Mouse (Mus musculus) MEL (cell line): ENCODE results near the gene Uba5. TPM values are rescaled to one million over a fixed set of nuclear protein-coding genes. Genes with fewer than 3 reads are reported as not detected.
A peak's percentile ranks its signal among the peaks of the same experiment; 100 is the strongest.

ENCODE experiments used
- DNase-seq: peaks from one replicate; pipeline ENCODE4 v3.0.0; 2011; ENCODE audit warnings: low read depth, low spot score
- H3K27ac ChIP-seq: 2 replicates; pipeline ENCODE4 v1.5.1; 2012; ENCODE audit warnings: low read depth, mild to moderate bottlenecking, control low read depth, low read length, moderate library complexity; ENCODE audit not compliant: control insufficient read depth
- H3K27me3 ChIP-seq, 2 experiments: fragments of 150-350 bp in 1 of 2; sonication (generic) in 1 of 2; 2 replicates each; pipeline ENCODE4 v1.6.1; 2012; ENCODE audit warnings: low read length in 2 of 2, mild to moderate bottlenecking in 2 of 2, improper control_type of control experiment in 1 of 2, moderate library complexity in 1 of 2; ENCODE audit not compliant: insufficient read depth in 2 of 2, control insufficient read depth in 1 of 2
- H3K36me3 ChIP-seq, 2 experiments: 2 replicates each; pipeline ENCODE4 v1.6.1; 2012 to 2014; ENCODE audit warnings: low read length in 2 of 2, improper control_type of control experiment in 1 of 2, inconsistent platforms in 1 of 2, mild to moderate bottlenecking in 1 of 2; ENCODE audit not compliant: insufficient read depth in 2 of 2, control insufficient read depth in 1 of 2
- H3K4me1 ChIP-seq, 2 experiments: fragments of 150-350 bp in 1 of 2; sonication (generic) in 1 of 2; 2 replicates each; pipeline ENCODE4 v1.6.1; 2012; ENCODE audit warnings: low read length in 2 of 2, improper control_type of control experiment in 1 of 2, mild to moderate bottlenecking in 1 of 2; ENCODE audit not compliant: insufficient read depth in 2 of 2, control insufficient read depth in 1 of 2
- H3K4me3 ChIP-seq, 2 experiments: fragments of 150-350 bp in 1 of 2; sonication (generic) in 1 of 2; 2 replicates each; pipeline ENCODE4 v1.5.1; 2012; ENCODE audit warnings: low read depth in 2 of 2, low read length in 2 of 2, mild to moderate bottlenecking in 2 of 2, moderate library complexity in 2 of 2, control low read depth in 1 of 2, improper control_type of control experiment in 1 of 2; ENCODE audit not compliant: control insufficient read depth in 1 of 2, insufficient read depth in 1 of 2
- H3K79me2 ChIP-seq: 2 replicates; pipeline ENCODE4 v1.6.1; 2012; ENCODE audit warnings: mild to moderate bottlenecking, low read length, moderate library complexity; ENCODE audit not compliant: control insufficient read depth, poor library complexity, insufficient read depth
- H3K9ac ChIP-seq: 2 replicates; pipeline ENCODE4 v1.6.1; 2012; ENCODE audit warnings: low read depth, mild to moderate bottlenecking, control low read depth, low read length, moderate library complexity; ENCODE audit not compliant: control insufficient read depth, poor library complexity, severe bottlenecking
- H3K9me3 ChIP-seq: fragments of 150-350 bp; sonication (generic); replicated peaks from 2 replicates; pipeline ENCODE4 v1.6.1; 2012; ENCODE audit warnings: mild to moderate bottlenecking, low read length, improper control_type of control experiment, moderate library complexity; ENCODE audit not compliant: insufficient read depth
- BHLHE40 ChIP-seq: IDR thresholded peaks from 2 replicates; pipeline ENCODE4 v1.6.1; 2012; ENCODE audit warnings: low read depth, mild to moderate bottlenecking, inconsistent platforms, low read length, improper control_type of control experiment, borderline replicate concordance
- CTCF ChIP-seq, 3 experiments: IDR thresholded peaks in 2 of 3; conservative IDR thresholded peaks in 1 of 3; 2 replicates each; pipeline ENCODE4 v1.5.1; 2011 to 2012; ENCODE audit warnings: low read length in 3 of 3, low read depth in 2 of 3, mild to moderate bottlenecking in 2 of 3, improper control_type of control experiment in 1 of 3, inconsistent platforms in 1 of 3, mixed read lengths in 1 of 3, moderate library complexity in 1 of 3; ENCODE audit not compliant: control insufficient read depth in 1 of 3, insufficient read depth in 1 of 3, poor library complexity in 1 of 3, severe bottlenecking in 1 of 3
- EP300 ChIP-seq, 2 experiments: IDR thresholded peaks; 2 replicates each; pipeline ENCODE4 v1.6.1; 2011; ENCODE audit warnings: improper control_type of control experiment in 2 of 2, low read length in 2 of 2, low read depth in 1 of 2, mild to moderate bottlenecking in 1 of 2
- ETS1 ChIP-seq: IDR thresholded peaks from 2 replicates; pipeline ENCODE4 v1.6.1; 2012; ENCODE audit warnings: low read depth, mild to moderate bottlenecking, inconsistent platforms, low read length, improper control_type of control experiment, moderate library complexity
- GABPA ChIP-seq: IDR thresholded peaks from 2 replicates; pipeline ENCODE4 v1.6.1; 2012; ENCODE audit warnings: low read depth, mild to moderate bottlenecking, inconsistent platforms, low read length, improper control_type of control experiment, moderate library complexity
- GATA1 ChIP-seq: IDR thresholded peaks from 2 replicates; pipeline ENCODE4 v1.6.1; 2011; ENCODE audit warnings: low read depth, low read length, improper control_type of control experiment
- JUND ChIP-seq: IDR thresholded peaks from 2 replicates; pipeline ENCODE4 v1.6.1; 2011; ENCODE audit warnings: low read depth, mild to moderate bottlenecking, improper control_type of control experiment, low read length
- KAT2A ChIP-seq: conservative IDR thresholded peaks from 2 replicates; pipeline ENCODE4 v1.6.1; 2012; ENCODE audit warnings: low read depth, low read length, improper control_type of control experiment, inconsistent platforms
- MAFK ChIP-seq: IDR thresholded peaks from 2 replicates; pipeline ENCODE4 v1.6.1; 2011; ENCODE audit warnings: low read depth, mild to moderate bottlenecking, low read length, improper control_type of control experiment, borderline replicate concordance
- MAZ ChIP-seq: IDR thresholded peaks from 2 replicates; pipeline ENCODE4 v1.6.1; 2012; ENCODE audit warnings: low read depth, mild to moderate bottlenecking, inconsistent platforms, low read length, improper control_type of control experiment
- MEF2A ChIP-seq: IDR thresholded peaks from 2 replicates; pipeline ENCODE4 v1.6.1; 2014; ENCODE audit warnings: low read depth, mild to moderate bottlenecking, inconsistent platforms, low read length, improper control_type of control experiment; ENCODE audit not compliant: poor library complexity, insufficient replicate concordance, severe bottlenecking; ENCODE audit errors: extremely low read depth
- MYB ChIP-seq: IDR thresholded peaks from 2 replicates; pipeline ENCODE4 v1.6.1; 2011; ENCODE audit warnings: mild to moderate bottlenecking, low read depth, low read length, improper control_type of control experiment
- POLR2AphosphoS5 ChIP-seq: IDR thresholded peaks from 2 replicates; pipeline ENCODE4 v1.6.1; 2012; ENCODE audit warnings: low read depth, borderline replicate concordance, mild to moderate bottlenecking, inconsistent platforms, low read length, moderate library complexity, mixed read lengths
- RCOR1 ChIP-seq: IDR thresholded peaks from 2 replicates; pipeline ENCODE4 v1.6.1; 2012; ENCODE audit warnings: low read depth, mild to moderate bottlenecking, inconsistent platforms, low read length, improper control_type of control experiment
- SMC3 ChIP-seq: IDR thresholded peaks from 2 replicates; pipeline ENCODE4 v1.6.1; 2011; ENCODE audit warnings: low read depth, low read length, improper control_type of control experiment
- TCF12 ChIP-seq: IDR thresholded peaks from 2 replicates; pipeline ENCODE4 v1.6.1; 2014; ENCODE audit warnings: low read depth, mild to moderate bottlenecking, inconsistent platforms, low read length, improper control_type of control experiment, moderate library complexity
- USF1 ChIP-seq: IDR thresholded peaks from 2 replicates; pipeline ENCODE4 v1.6.1; 2014; ENCODE audit warnings: low read depth, mild to moderate bottlenecking, inconsistent platforms, low read length, improper control_type of control experiment, moderate library complexity
- USF2 ChIP-seq, 2 experiments: IDR thresholded peaks; 2 replicates each; pipeline ENCODE4 v1.6.1; 2011 to 2012; ENCODE audit warnings: improper control_type of control experiment in 2 of 2, low read length in 2 of 2, borderline replicate concordance in 1 of 2, inconsistent platforms in 1 of 2, low read depth in 1 of 2, mild to moderate bottlenecking in 1 of 2; ENCODE audit not compliant: insufficient read depth in 1 of 2
- ZC3H11A ChIP-seq: IDR thresholded peaks from 2 replicates; pipeline ENCODE4 v1.6.1; 2012; ENCODE audit warnings: low read depth, mild to moderate bottlenecking, inconsistent platforms, low read length, improper control_type of control experiment
- ZMIZ1 ChIP-seq: IDR thresholded peaks from 2 replicates; pipeline ENCODE4 v1.6.1; 2012; ENCODE audit warnings: low read depth, mild to moderate bottlenecking, inconsistent platforms, low read length, improper control_type of control experiment, moderate library complexity
- ZNF384 ChIP-seq: IDR thresholded peaks from 2 replicates; pipeline ENCODE4 v1.6.1; 2012; ENCODE audit warnings: low read depth, mild to moderate bottlenecking, inconsistent platforms, low read length, improper control_type of control experiment
- polyA plus RNA-seq, 2 experiments: library from polyadenylated mRNA; stranded (reverse) in 1 of 2; unstranded in 1 of 2; fragments of >175 nt in 1 of 2; fragments of >200 nt in 1 of 2; gene quantifications; 2 replicates each; pipeline versions ENCODE4 v1.2.1 to v1.2.4; 2012; ENCODE audit warnings: low replicate concordance in 2 of 2, low read depth in 1 of 2; ENCODE audit not compliant: insufficient read length in 2 of 2, insufficient read depth in 1 of 2, missing spikeins in 1 of 2
- total RNA-seq: library from RNA; depleted of rRNA; stranded (reverse); fragments of 300-350 nt; gene quantifications from 2 replicates; pipeline ENCODE4 v1.2.3, GENCODE M21; 2012

Gene Uba5
- total and polyA plus RNA-seq, 3 experiments = 30.8 to 35.5 TPM; not detected in 1

GRCm38 (mm10) chr9:104040362-104040761 lies 22.6 kb downstream of the Uba5 start, which contains the start of gene Gm28305:
Gm28305 (plus strand) TSS chr9:104040662.
- H3K27ac ChIP-seq = no peak within 1 kb of the TSS
- no peak within 1 kb of the TSS for H3K9ac ChIP-seq
- no peaks in the 10 kb centered on the region for H3K36me3 ChIP-seq
- H3K79me2 ChIP-seq = no peaks in the 10 kb centered on the region
- no peaks in the 10 kb centered on the region for H3K9me3 ChIP-seq
- H3K4me1 ChIP-seq = no peaks in the 10 kb centered on the region
- TF ChIP-seq RCOR1 (no peak), ZMIZ1 (no peak), MEF2A (no peak), CTCF (IDR thresholded peaks at IDR 0.05 in 2 of 3, conservative IDR thresholded peaks at IDR 0.05 in 1 of 3; ENCODE audit: control insufficient read depth in 1 of 3, insufficient read depth in 1 of 3, low read depth in 2 of 3, low read length in 3 of 3, poor library complexity in 1 of 3, severe bottlenecking in 1 of 3) (no peak), MYB (no peak), MAZ (no peak), USF2 (IDR thresholded peaks at IDR 0.05; ENCODE audit: borderline replicate concordance in 1 of 2, insufficient read depth in 1 of 2, low read depth in 1 of 2, low read length in 2 of 2) (no peak), ETS1 (no peak)
- H3K27me3 ChIP-seq = no peaks in the 10 kb centered on the region
- no peak for DNase-seq
- no peak within 1 kb of the TSS for H3K4me3 ChIP-seq

- Histone ChIP-seq H3K27me3 (no peaks in the 10 kb centered on the region), H3K27ac (no peak overlapping the region)
Observed at GRCm38 (mm10) chr9:104039742-104040141, 23.2 kb downstream of the Uba5 start.

More at GRCm38 (mm10) chr9:104039742-104040141, 23.2 kb downstream of the Uba5 start:
- Histone ChIP-seq H3K9me3 (no peaks in the 10 kb centered on the region), H3K4me3 (no peak overlapping the region), H3K4me1 (no peaks in the 10 kb centered on the region), H3K36me3 (no peaks in the 10 kb centered on the region), H3K79me2 (no peaks in the 10 kb centered on the region), H3K9ac (no peak overlapping the region)
- DNase-seq = peak; percentile 16
- TF ChIP-seq POLR2AphosphoS5 = no peak
- TF ChIP-seq SMC3 = no peak
- TF ChIP-seq USF2 (IDR thresholded peaks at IDR 0.05; ENCODE audit: borderline replicate concordance in 1 of 2, insufficient read depth in 1 of 2, low read depth in 1 of 2, low read length in 2 of 2) = no peak
- no peak for TF ChIP-seq JUND
- TF ChIP-seq KAT2A = no peak
- TF ChIP-seq GABPA = no peak
- TF ChIP-seq BHLHE40 = no peak
- TF ChIP-seq USF1 = no peak
- no peak for TF ChIP-seq GATA1
- TF ChIP-seq EP300 (IDR thresholded peaks at IDR 0.05; ENCODE audit: low read depth in 1 of 2, low read length in 2 of 2) = no peak
- TF ChIP-seq ZC3H11A = no peak
- TF ChIP-seq TCF12 = no peak
- no peak for TF ChIP-seq MAFK
- no peak for TF ChIP-seq ETS1
- no peak for TF ChIP-seq ZNF384
